Mouse (Mus musculus) lung, postnatal 0 days (tissue): ENCODE results near the gene Rasa2.

Experiments
- CTCF ChIP-seq: IDR thresholded peaks from 2 replicates; pipeline ENCODE4 v1.5.1; 2016; ENCODE audit warnings: antibody characterized with exemption, mild to moderate bottlenecking
- EP300 ChIP-seq: IDR thresholded peaks from 2 replicates; pipeline ENCODE4 v1.6.1; 2016; ENCODE audit warnings: antibody characterized with exemption, mild to moderate bottlenecking, control low read depth

DNA sequence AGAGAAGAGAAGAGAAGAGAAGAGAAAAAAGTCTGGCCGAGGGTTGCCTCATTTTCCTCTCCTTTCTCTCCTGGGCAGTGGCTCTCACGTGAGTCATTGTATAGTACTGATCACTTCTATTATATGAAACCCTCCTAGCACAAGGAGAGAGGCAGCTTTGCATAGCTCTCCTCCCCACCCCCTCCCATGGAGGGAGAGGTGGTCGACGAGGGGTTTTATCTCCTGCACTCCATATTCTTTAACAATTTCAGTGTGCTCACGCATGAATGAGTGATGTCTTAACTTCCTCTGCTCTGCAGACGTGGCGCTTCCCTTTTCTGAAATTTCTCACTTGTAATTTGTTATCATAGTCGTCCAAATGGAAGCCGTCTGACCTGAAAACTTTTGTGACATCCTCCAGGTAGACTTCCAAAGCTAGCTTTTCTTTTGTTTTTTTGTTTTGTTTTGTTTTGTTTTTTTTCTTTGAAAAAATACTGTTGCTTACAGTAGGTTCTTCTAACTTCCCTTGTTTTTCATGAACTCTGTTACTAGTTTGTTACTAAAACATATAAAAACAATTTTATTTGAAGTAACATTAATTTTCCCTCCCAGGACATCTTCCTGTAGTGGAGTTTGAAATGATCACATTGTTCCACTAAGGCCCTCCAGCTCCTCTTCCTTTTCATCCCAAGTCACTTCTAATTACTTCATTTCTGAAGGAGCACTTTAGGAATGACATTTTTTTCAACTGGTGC, 5.2 kb upstream of the Rasa2 start:
- TF ChIP-seq EP300 (no peak), CTCF (no peak)
